In genomic region chr4:128918187-128918586, GRCm38 (mm10) we compare ENCODE assay signal across 14 mouse cellular contexts. TPM values are rescaled to one million over a fixed set of nuclear protein-coding genes. Genes with fewer than 3 reads are reported as not detected.
DNase-seq lines count a peak whose midpoint lies in the region; ATAC-seq and TF ChIP-seq lines count a peak whose summit lies in the region.
"Had no signal": no experiment of that assay in that cellular context is flagged by ENCODE, and none has a peak within 500 bp of the region (broad histone marks: within the 10 kb centered on the region; RNA-seq: fewer than 3 reads in every experiment).

No protein-coding gene starts in this region.

- no peak overlapping the region for H3K4me3 ChIP-seq in embryonic facial prominence, embryonic 13.5 days
- no peak overlapping the region for H3K4me3 ChIP-seq in embryonic facial prominence, embryonic 10.5 days
- no peak overlapping the region for H3K4me3 ChIP-seq in kidney, embryonic 16.5 days (ENCODE audit: low read length)
- H3K4me3 ChIP-seq in forebrain, postnatal 0 days (ENCODE audit: low read depth, low read length) = no peak overlapping the region
- H3K4me3 ChIP-seq: erythroblast, embryonic 14.5 days; liver, embryonic 13.5 days; midbrain, embryonic 13.5 days; neural tube, embryonic 13.5 days had no signal

- TF ChIP-seq CTCF in forebrain, postnatal 0 days (IDR thresholded peaks at IDR 0.05; ENCODE audit: low read depth) = no peak

- no peak overlapping the region for H3K4me2 ChIP-seq in embryonic facial prominence, embryonic 13.5 days
- H3K4me2 ChIP-seq in kidney, embryonic 16.5 days (replicated peaks; ENCODE audit: low read depth, low read length) = 0 out of 2 replicates have a peak overlapping the region, but pooled peaks have one; percentile 12
- H3K4me2 ChIP-seq in forebrain, postnatal 0 days (ENCODE audit: low read depth) = no peak overlapping the region
- H3K4me2 ChIP-seq: liver, embryonic 13.5 days; midbrain, embryonic 13.5 days; neural tube, embryonic 13.5 days had no signal

- no peaks in the 10 kb centered on the region for H3K27me3 ChIP-seq in embryonic facial prominence, embryonic 13.5 days
- peaks cover 4% of the 10 kb centered on the region for H3K27me3 ChIP-seq in embryonic facial prominence, embryonic 10.5 days (replicated peaks; ENCODE audit: low read depth, poor library complexity, severe bottlenecking)
- no peaks in the 10 kb centered on the region for H3K27me3 ChIP-seq in kidney, embryonic 16.5 days (ENCODE audit: insufficient read depth, low read length)
- no peaks in the 10 kb centered on the region for H3K27me3 ChIP-seq in forebrain, postnatal 0 days (ENCODE audit: insufficient read depth, low read length)

- DNase-seq in embryonic facial prominence, embryonic 10.5 days (ENCODE audit: low spot score) = no peak
- no peak for DNase-seq in kidney, adult 11 months
- no peak for DNase-seq in forebrain, postnatal 0 days
- peak; percentile 89 for DNase-seq in lung, postnatal 25 days (ENCODE audit: low spot score)
- DNase-seq in ovary, postnatal 10 days (ENCODE audit: low spot score) = no peak
- DNase-seq in spleen, adult 12 weeks (ENCODE audit: low spot score) = no peak
- DNase-seq: liver, embryonic 13.5 days had no signal

- peak overlapping the region; percentile 55; the same call in 1 of the 2 replicates for H3K27ac ChIP-seq in embryonic facial prominence, embryonic 13.5 days
- H3K27ac ChIP-seq in embryonic facial prominence, embryonic 10.5 days (replicated peaks) = no peak overlapping the region
- no peak overlapping the region for H3K27ac ChIP-seq in kidney, embryonic 16.5 days (ENCODE audit: low read length)
- peak overlapping the region; percentile 83 for H3K27ac ChIP-seq in forebrain, postnatal 0 days (ENCODE audit: low read depth, low read length)
- H3K27ac ChIP-seq: liver, embryonic 13.5 days; midbrain, embryonic 13.5 days; neural tube, embryonic 13.5 days had no signal

- H3K36me3 ChIP-seq in embryonic facial prominence, embryonic 13.5 days = no peaks in the 10 kb centered on the region
- no peaks in the 10 kb centered on the region for H3K36me3 ChIP-seq in embryonic facial prominence, embryonic 10.5 days (replicated peaks)
- H3K36me3 ChIP-seq in kidney, embryonic 16.5 days (ENCODE audit: insufficient read depth, low read length) = no peaks in the 10 kb centered on the region
- no peaks in the 10 kb centered on the region for H3K36me3 ChIP-seq in forebrain, postnatal 0 days (ENCODE audit: insufficient read depth)
- H3K36me3 ChIP-seq: G1E; liver, embryonic 13.5 days; midbrain, embryonic 13.5 days; neural tube, embryonic 13.5 days had no signal

- ATAC-seq in embryonic facial prominence, embryonic 13.5 days (ENCODE audit: insufficient number of reproducible peaks, insufficient read depth, low FRiP score, low TSS enrichment, low read depth) = no peak
- ATAC-seq in kidney, embryonic 16.5 days (ENCODE audit: low FRiP score, low TSS enrichment) = peak; percentile 51; the same call in 1 of the 2 replicates
- peak; percentile 36; the same call in 1 of the 2 replicates for ATAC-seq in forebrain, postnatal 0 days
- ATAC-seq: intestine, postnatal 0 days; midbrain, embryonic 13.5 days had no signal

- no peaks in the 10 kb centered on the region for H3K9me3 ChIP-seq in embryonic facial prominence, embryonic 13.5 days
- no peaks in the 10 kb centered on the region for H3K9me3 ChIP-seq in embryonic facial prominence, embryonic 10.5 days
- no peaks in the 10 kb centered on the region for H3K9me3 ChIP-seq in kidney, embryonic 16.5 days (ENCODE audit: low read length)
- no peaks in the 10 kb centered on the region for H3K9me3 ChIP-seq in forebrain, postnatal 0 days (ENCODE audit: low read length)
- H3K9me3 ChIP-seq: G1E; liver, embryonic 13.5 days; midbrain, embryonic 13.5 days; neural tube, embryonic 13.5 days had no signal

- WGBS in embryonic facial prominence, embryonic 13.5 days = 61% methylated on average over 3 of the region's 3 CpGs
- 78% methylated on average over 3 of the region's 3 CpGs for WGBS in embryonic facial prominence, embryonic 10.5 days
- WGBS in kidney, embryonic 16.5 days = 25% methylated on average over 3 of the region's 3 CpGs
- 48% methylated on average over 3 of the region's 3 CpGs for WGBS in forebrain, postnatal 0 days

- H3K4me1 ChIP-seq in embryonic facial prominence, embryonic 13.5 days = peaks cover 7% of the 10 kb centered on the region
- peaks cover 24% of the 10 kb centered on the region for H3K4me1 ChIP-seq in embryonic facial prominence, embryonic 10.5 days
- peaks cover 7% of the 10 kb centered on the region for H3K4me1 ChIP-seq in kidney, embryonic 16.5 days (ENCODE audit: insufficient read depth, low read length)
- H3K4me1 ChIP-seq in forebrain, postnatal 0 days (ENCODE audit: insufficient read depth) = peaks cover 5% of the 10 kb centered on the region; the same call in 1 of the 2 replicates

- H3K9ac ChIP-seq in embryonic facial prominence, embryonic 13.5 days = no peak overlapping the region
- H3K9ac ChIP-seq in kidney, embryonic 16.5 days (replicated peaks; ENCODE audit: low read length) = no peak overlapping the region
- no peak overlapping the region for H3K9ac ChIP-seq in forebrain, postnatal 0 days
- H3K9ac ChIP-seq: liver, embryonic 13.5 days; midbrain, embryonic 13.5 days; neural tube, embryonic 13.5 days had no signal

RNA-seq across cellular contexts. Expression of gene Trim62, which starts 34.8 kb away (rescaled TPM):
- polyA plus RNA-seq in embryonic facial prominence, embryonic 13.5 days (2015; fragmentation: Nextera tagmentation; extraction: Ambion mirVana) = 8.2 and 11.0 TPM in 2 replicates
- 10.6 and 11.9 TPM in 2 replicates for polyA plus RNA-seq in embryonic facial prominence, embryonic 10.5 days (2016; fragmentation: Nextera tagmentation; extraction: Ambion mirVana)
- polyA plus RNA-seq in kidney, embryonic 16.5 days (2015; fragmentation: Nextera tagmentation; extraction: Ambion mirVana) = 6.4 and 7.2 TPM in 2 replicates
- 10.9 and 15.7 TPM in 2 replicates for total RNA-seq in forebrain, postnatal 0 days (2014; rRNA removed)
- polyA plus RNA-seq in forebrain, postnatal 0 days (2015; fragmentation: Nextera tagmentation; extraction: Ambion mirVana) = 15.5 and 20.4 TPM in 2 replicates
- polyA plus RNA-seq: erythroblast, embryonic 14.5 days; G1E had no signal

RNA-seq across cellular contexts. Expression of gene Azin2, which starts 44.1 kb away (rescaled TPM):
- polyA plus RNA-seq in embryonic facial prominence, embryonic 13.5 days (2015; fragmentation: Nextera tagmentation; extraction: Ambion mirVana) = 31.5 and 36.3 TPM in 2 replicates
- 11.4 and 12.1 TPM in 2 replicates for polyA plus RNA-seq in embryonic facial prominence, embryonic 10.5 days (2016; fragmentation: Nextera tagmentation; extraction: Ambion mirVana)
- 21.7 and 26.3 TPM in 2 replicates for polyA plus RNA-seq in kidney, embryonic 16.5 days (2015; fragmentation: Nextera tagmentation; extraction: Ambion mirVana)
- 19.2 and 23.4 TPM in 2 replicates for total RNA-seq in forebrain, postnatal 0 days (2014; rRNA removed)
- 16.4 and 18.0 TPM in 2 replicates for polyA plus RNA-seq in forebrain, postnatal 0 days (2015; fragmentation: Nextera tagmentation; extraction: Ambion mirVana)
- total RNA-seq: G1E had no signal
- polyA plus RNA-seq: erythroblast, embryonic 14.5 days; G1E had no signal

Comparison
In these comparisons a context has a peak if more than half of its experiments do, and no peak if none do; other contexts are left out.
1. H3K27ac ChIP-seq: peak in embryonic facial prominence, embryonic 13.5 days (single experiment) and forebrain, postnatal 0 days (single experiment); none in embryonic facial prominence, embryonic 10.5 days (single experiment) and kidney, embryonic 16.5 days (single experiment).